Mouse (Mus musculus): ENCODE results near the gene Myo15b. TPM values are rescaled to one million over a fixed set of nuclear protein-coding genes. Genes with fewer than 3 reads are reported as not detected.

The Myo15b gene
- polyA plus RNA-seq, 1 experiment from 2014 or later = 11.1 TPM

- H3K4me2 ChIP-seq = peak within 1 kb of the TSS; percentile 48
- peak within 1 kb of the TSS; percentile 9; the same call in 1 of the 2 replicates for H3K4me3 ChIP-seq (replicated peaks)
- H3K9ac ChIP-seq = no peak within 1 kb of the TSS
- peaks cover 20% of the 10 kb centered on the region for H3K36me3 ChIP-seq
- H3K9me3 ChIP-seq (replicated peaks) = no peaks in the 10 kb centered on the region
- ATAC-seq (replicated peaks; ENCODE audit: low FRiP score) = peak; percentile 88
- peaks cover 62% of the 10 kb centered on the region for H3K4me1 ChIP-seq
- H3K27ac ChIP-seq = peak within 1 kb of the TSS; percentile 90
- H3K27me3 ChIP-seq = no peaks in the 10 kb centered on the region
- WGBS = 17% methylated on average over 16 of the region's 16 CpGs
These were observed 41.5 kb downstream of the Myo15b start, which contains the start of gene Smim5 for GRCm38 (mm10) chr11:115899486-115900266. Smim5 (plus strand) TSS chr11:115899966.

GRCm38 (mm10) chr11:115900561-115901337, 42.5 kb downstream of the Myo15b start:
- 49% methylated on average over 8 of the region's 8 CpGs for WGBS
- H3K4me2 ChIP-seq = peak overlapping the region; percentile 48
- H3K27me3 ChIP-seq = no peaks in the 10 kb centered on the region
- peak overlapping the region; percentile 90 for H3K27ac ChIP-seq
- H3K36me3 ChIP-seq = peaks cover 10% of the 10 kb centered on the region
- ATAC-seq (replicated peaks; ENCODE audit: low FRiP score) = no peak
- H3K9me3 ChIP-seq (replicated peaks) = no peaks in the 10 kb centered on the region
- H3K4me1 ChIP-seq = peaks cover 73% of the 10 kb centered on the region
- H3K9ac ChIP-seq = no peak overlapping the region
- peak overlapping the region; percentile 9; the same call in 1 of the 2 replicates for H3K4me3 ChIP-seq (replicated peaks)

- peaks cover 6% of the 10 kb centered on the region for H3K36me3 ChIP-seq
- 0 out of 2 replicates have a peak overlapping the region, but pooled peaks have one; percentile 1 for H3K9ac ChIP-seq
- H3K27me3 ChIP-seq = no peaks in the 10 kb centered on the region
- no peak overlapping the region for H3K4me3 ChIP-seq (replicated peaks)
- no peak for ATAC-seq (replicated peaks; ENCODE audit: low FRiP score)
- peaks cover 81% of the 10 kb centered on the region for H3K4me1 ChIP-seq
- H3K4me2 ChIP-seq = peak overlapping the region; percentile 6; the same call in 1 of the 2 replicates
- no peaks in the 10 kb centered on the region for H3K9me3 ChIP-seq (replicated peaks)
- peak overlapping the region; percentile 10; the same call in 1 of the 2 replicates for H3K27ac ChIP-seq
- WGBS = 84% methylated on average over 9 of the region's 9 CpGs
These were observed 43.3 kb downstream of the Myo15b start for GRCm38 (mm10) chr11:115901338-115902161.

GRCm38 (mm10) chr11:115902177-115902576, 44.0 kb downstream of the Myo15b start:
- no peaks in the 10 kb centered on the region for H3K9me3 ChIP-seq (replicated peaks)
- peak overlapping the region; percentile 33; the same call in 1 of the 2 replicates for H3K27ac ChIP-seq
- H3K9ac ChIP-seq = 0 out of 2 replicates have a peak overlapping the region, but pooled peaks have one; percentile 1
- H3K4me2 ChIP-seq = no peak overlapping the region
- H3K4me3 ChIP-seq (replicated peaks) = no peak overlapping the region
- H3K27me3 ChIP-seq = no peaks in the 10 kb centered on the region
- peaks cover 86% of the 10 kb centered on the region for H3K4me1 ChIP-seq
- no peak for ATAC-seq (replicated peaks; ENCODE audit: low FRiP score)
- WGBS = 62% methylated on average over 5 of the region's 5 CpGs
- no peaks in the 10 kb centered on the region; the same call in 1 of the 2 replicates for H3K36me3 ChIP-seq

GRCm38 (mm10) chr11:115902831-115903230, 44.6 kb downstream of the Myo15b start:
- 94% methylated on average over 1 of the region's 1 CpGs for WGBS
- no peak overlapping the region for H3K4me3 ChIP-seq (replicated peaks)
- no peaks in the 10 kb centered on the region for H3K36me3 ChIP-seq
- H3K27me3 ChIP-seq = no peaks in the 10 kb centered on the region
- H3K9ac ChIP-seq = no peak overlapping the region
- ATAC-seq (replicated peaks; ENCODE audit: low FRiP score) = no peak
- peaks cover 86% of the 10 kb centered on the region for H3K4me1 ChIP-seq
- peak overlapping the region; percentile 33 for H3K27ac ChIP-seq
- H3K4me2 ChIP-seq = no peak overlapping the region
- no peaks in the 10 kb centered on the region for H3K9me3 ChIP-seq (replicated peaks)

GRCm38 (mm10) chr11:115903384-115904230, 45.4 kb downstream of the Myo15b start:
- no peaks in the 10 kb centered on the region for H3K9me3 ChIP-seq (replicated peaks)
- peak overlapping the region; percentile 91 for H3K27ac ChIP-seq
- ATAC-seq (replicated peaks; ENCODE audit: low FRiP score) = peak; percentile 40; the same call in 1 of the 2 replicates
- 0 out of 2 replicates have a peak overlapping the region, but pooled peaks have one; percentile 0 for H3K9ac ChIP-seq
- H3K4me1 ChIP-seq = peaks cover 83% of the 10 kb centered on the region
- H3K36me3 ChIP-seq = no peaks in the 10 kb centered on the region
- WGBS = 57% methylated on average over 11 of the region's 11 CpGs
- H3K4me3 ChIP-seq (replicated peaks) = no peak overlapping the region
- no peaks in the 10 kb centered on the region for H3K27me3 ChIP-seq
- no peak overlapping the region for H3K4me2 ChIP-seq

GRCm38 (mm10) chr11:115904231-115904955, 46.2 kb downstream of the Myo15b start:
- 60% methylated on average over 8 of the region's 8 CpGs for WGBS
- H3K9ac ChIP-seq = 0 out of 2 replicates have a peak overlapping the region, but pooled peaks have one; percentile 6
- H3K9me3 ChIP-seq (replicated peaks) = no peaks in the 10 kb centered on the region
- H3K4me3 ChIP-seq (replicated peaks) = no peak overlapping the region
- H3K4me1 ChIP-seq = peaks cover 75% of the 10 kb centered on the region
- ATAC-seq (replicated peaks; ENCODE audit: low FRiP score) = 0 out of 2 replicates have a peak, but pooled peaks have one; percentile 1
- H3K36me3 ChIP-seq = no peaks in the 10 kb centered on the region
- peak overlapping the region; percentile 91 for H3K27ac ChIP-seq
- H3K27me3 ChIP-seq = no peaks in the 10 kb centered on the region
- H3K4me2 ChIP-seq = peak overlapping the region; percentile 29

- 39% methylated on average over 16 of the region's 16 CpGs for WGBS
- no peaks in the 10 kb centered on the region for H3K9me3 ChIP-seq (replicated peaks)
- H3K27ac ChIP-seq = peak overlapping the region; percentile 91
- no peaks in the 10 kb centered on the region for H3K36me3 ChIP-seq
- H3K27me3 ChIP-seq = no peaks in the 10 kb centered on the region
- ATAC-seq (replicated peaks; ENCODE audit: low FRiP score) = peak; percentile 58
- no peak overlapping the region for H3K4me3 ChIP-seq (replicated peaks)
- 0 out of 2 replicates have a peak overlapping the region, but pooled peaks have one; percentile 6 for H3K9ac ChIP-seq
- peak overlapping the region; percentile 29 for H3K4me2 ChIP-seq
- H3K4me1 ChIP-seq = peaks cover 67% of the 10 kb centered on the region
These were observed 47.0 kb downstream of the Myo15b start for GRCm38 (mm10) chr11:115904956-115905790.

GRCm38 (mm10) chr11:115906116-115906515, 47.9 kb downstream of the Myo15b start:
- no peak overlapping the region for H3K9ac ChIP-seq
- H3K4me2 ChIP-seq = no peak overlapping the region
- no peaks in the 10 kb centered on the region for H3K27me3 ChIP-seq
- peaks cover 58% of the 10 kb centered on the region for H3K4me1 ChIP-seq
- peak overlapping the region; percentile 91 for H3K27ac ChIP-seq
- ATAC-seq (replicated peaks; ENCODE audit: low FRiP score) = no peak
- no peaks in the 10 kb centered on the region for H3K9me3 ChIP-seq (replicated peaks)
- no peak overlapping the region for H3K4me3 ChIP-seq (replicated peaks)
- 77% methylated on average over 3 of the region's 3 CpGs for WGBS
- no peaks in the 10 kb centered on the region for H3K36me3 ChIP-seq
